Mouse (Mus musculus) G1E (cell line): Measurements from ENCODE around the gene Tipin.

Experiments
- CTCF ChIP-seq: IDR thresholded peaks from 2 replicates; pipeline ENCODE4 v1.5.1; 2012; ENCODE audit warnings: low read depth, low read length, inconsistent platforms, mixed read lengths
- GATA1 ChIP-seq: IDR thresholded peaks from 2 replicates; pipeline ENCODE4 v1.6.1; 2012; ENCODE audit warnings: borderline replicate concordance, low read length, inconsistent platforms, mixed read lengths
- GATA2 ChIP-seq: IDR thresholded peaks from 2 replicates; pipeline ENCODE4 v1.6.1; 2012; ENCODE audit warnings: low read depth, low read length, inconsistent platforms, borderline replicate concordance
- POLR2AphosphoS5 ChIP-seq: IDR thresholded peaks from 2 replicates; pipeline ENCODE4 v1.6.1; 2012; ENCODE audit warnings: low read depth, low read length, inconsistent platforms; ENCODE audit not compliant: insufficient replicate concordance
- TAL1 ChIP-seq: conservative IDR thresholded peaks from 2 replicates; pipeline ENCODE4 v1.6.1; 2012; ENCODE audit warnings: low read depth, low read length, inconsistent platforms, mixed read lengths

DNA sequence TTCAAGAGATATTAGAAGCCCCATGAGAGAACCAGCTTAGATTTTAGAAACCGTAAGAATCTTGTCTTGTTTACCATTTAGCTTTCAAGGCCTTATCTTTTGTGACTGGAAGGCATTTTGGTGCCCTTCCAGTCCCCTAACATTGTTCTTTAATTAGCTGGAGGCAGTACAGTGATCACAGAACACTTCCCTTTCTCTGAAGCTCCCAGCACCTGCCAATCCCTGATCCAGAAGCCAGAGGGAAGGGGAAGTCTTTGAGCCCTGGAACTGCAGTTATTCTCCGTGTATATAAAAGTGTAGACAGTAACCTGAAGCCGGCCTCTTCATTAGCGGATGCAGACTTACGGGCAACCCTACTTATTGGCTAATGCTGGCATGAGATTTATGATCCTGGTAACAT is 68.1 kb downstream of the Tipin start:
- TF ChIP-seq GATA1 (no peak), CTCF (no peak), TAL1 (no peak), GATA2 (no peak), POLR2AphosphoS5 (no peak)
